Mouse (Mus musculus): Measurements from ENCODE around the gene Slc30a9. TPM values are rescaled to one million over a fixed set of nuclear protein-coding genes. Genes with fewer than 3 reads are reported as not detected.

Gene Slc30a9
- 82.2 and 94.7 TPM in 2 replicates for polyA plus RNA-seq (2012; rRNA removed)

GRCm38 (mm10) chr5:67306698-67307521 lies at the start of gene Slc30a9:
Slc30a9 (plus strand) TSS chr5:67306955.

GRCm38 (mm10) chr5:67260531-67261371 lies 46.0 kb upstream of the Slc30a9 start, which contains the start of gene Tmem33:
Tmem33 (plus strand) TSS chr5:67260565.

Other genes starting within 250 kb of the Slc30a9 start
- gene Phox2b, start 207.7 kb upstream of the Slc30a9 start, polyA plus RNA-seq (2012; rRNA removed), result 0.58 and 1.8 TPM in 2 replicates
- 49.9 and 52.0 TPM in 2 replicates for gene Tmem33, start 46.4 kb upstream of the Slc30a9 start, polyA plus RNA-seq (2012; rRNA removed)
- 5.6 and 5.7 TPM in 2 replicates for gene Bend4, start 121.4 kb downstream of the Slc30a9 start, polyA plus RNA-seq (2012; rRNA removed)